Mouse (Mus musculus) lung, postnatal 0 days (tissue): ENCODE measurements around the gene Gm20716.

Source experiments
- CTCF ChIP-seq: IDR thresholded peaks from 2 replicates; pipeline ENCODE4 v1.5.1; 2016; ENCODE audit warnings: antibody characterized with exemption, mild to moderate bottlenecking
- EP300 ChIP-seq: IDR thresholded peaks from 2 replicates; pipeline ENCODE4 v1.6.1; 2016; ENCODE audit warnings: antibody characterized with exemption, mild to moderate bottlenecking, control low read depth

- TF ChIP-seq CTCF (no peak), EP300 (no peak)
Observed at GRCm38 (mm10) chr2:168200014-168200691, 30.0 kb downstream of the Gm20716 start.
